Mouse (Mus musculus) CD4-positive helper T cell, adult 2 months (primary cell): ENCODE results near the gene Pde6d.
A peak's percentile ranks its signal among the peaks of the same experiment; 100 is the strongest.
"Not testable (repeated sequence)": the region's sequence is repeated elsewhere in the genome, so short reads cannot be mapped to it uniquely, and the experiment has no call there.

Experiments used
- DNase-seq: peaks from one replicate; pipeline ENCODE4 v3.0.0-alpha.2; 2012; ENCODE audit warnings: low read depth, missing footprints, low spot score

Pde6d gene

GRCm38 (mm10) chr1:86526789-86527598 is 55.4 kb downstream of the Pde6d start:
- peak; percentile 69 for DNase-seq

GRCm38 (mm10) chr1:86526116-86526788 is 56.2 kb downstream of the Pde6d start, which contains the start of gene Ptma:
Gene Ptma (plus strand): TSS chr1:86526726.
- DNase-seq = peak; percentile 100

- peak; percentile 90 for DNase-seq
These were observed 56.8 kb downstream of the Pde6d start for GRCm38 (mm10) chr1:86525499-86526115.

GRCm38 (mm10) chr1:86524619-86525498 is 57.6 kb downstream of the Pde6d start:
- DNase-seq = peak; percentile 97

GRCm38 (mm10) chr1:86523776-86524618 is 58.4 kb downstream of the Pde6d start:
- peak; percentile 28 for DNase-seq

GRCm38 (mm10) chr1:86522286-86522871 is 60.0 kb downstream of the Pde6d start:
- DNase-seq = no peak

GRCm38 (mm10) chr1:86520361-86520760 is 62.1 kb downstream of the Pde6d start:
- DNase-seq = peak; percentile 31

GRCm38 (mm10) chr1:86517076-86517475 is 65.4 kb downstream of the Pde6d start:
- DNase-seq = no peak

- peak; percentile 39 for DNase-seq
These were observed 66.6 kb downstream of the Pde6d start for GRCm38 (mm10) chr1:86515715-86516410.

- DNase-seq = not testable (repeated sequence)
These were observed 69.4 kb downstream of the Pde6d start for GRCm38 (mm10) chr1:86513031-86513430.

GRCm38 (mm10) chr1:86512154-86512720 is 70.2 kb downstream of the Pde6d start:
- DNase-seq = no peak

- DNase-seq = no peak
These were observed 71.6 kb downstream of the Pde6d start for GRCm38 (mm10) chr1:86510676-86511441.

- DNase-seq = no peak
These were observed 72.2 kb downstream of the Pde6d start for GRCm38 (mm10) chr1:86510266-86510665.

- peak; percentile 86 for DNase-seq
These were observed 73.0 kb downstream of the Pde6d start for GRCm38 (mm10) chr1:86509410-86509809.

GRCm38 (mm10) chr1:86507866-86508265 is 74.6 kb downstream of the Pde6d start:
- DNase-seq = no peak

GRCm38 (mm10) chr1:86506420-86506819 is 76.0 kb downstream of the Pde6d start:
- no peak for DNase-seq

GRCm38 (mm10) chr1:86505461-86505860 is 77.0 kb downstream of the Pde6d start:
- no peak for DNase-seq

- no peak for DNase-seq
These were observed 77.6 kb downstream of the Pde6d start for GRCm38 (mm10) chr1:86504697-86505421.
